Mouse (Mus musculus) lung, adult 2 months (tissue): ENCODE data around the gene Tubgcp6. TPM values are rescaled to one million over a fixed set of nuclear protein-coding genes. Genes with fewer than 3 reads are reported as not detected.

ENCODE experiments used
- DNase-seq: peaks from one replicate; pipeline ENCODE4 v3.0.0; 2022
- H3K4me1 ChIP-seq: fragments of 200-500 bp; 2 replicates; pipeline ENCODE4 v1.6.1; 2011; ENCODE audit warnings: low read length; ENCODE audit not compliant: control insufficient read depth, insufficient read depth
- H3K4me3 ChIP-seq: fragments of 200-500 bp; replicated peaks from 2 replicates; pipeline ENCODE3; 2011; ENCODE audit warnings: low read depth, mild to moderate bottlenecking, control low read depth, low read length; ENCODE audit errors: extremely low read depth
- CTCF ChIP-seq: fragments of 200-500 bp; IDR thresholded peaks from 2 replicates; pipeline ENCODE4 v1.5.1; 2011; ENCODE audit warnings: mild to moderate bottlenecking, low read length, control low read depth; ENCODE audit not compliant: insufficient read depth
- POLR2A ChIP-seq: fragments of 200-500 bp; IDR thresholded peaks from 2 replicates; pipeline ENCODE4 v1.6.1; 2011; ENCODE audit warnings: low read depth, mild to moderate bottlenecking, control low read depth, low read length, borderline replicate concordance; ENCODE audit errors: extremely low read depth
- WGBS: fragments of 180-500 bp; shearing (Covaris S2); methylation state at CpG from one replicate; pipeline ENCODE4 v1.1.7; 2018; 5-methylcytosine and 5-hydroxymethylcytosine counted together
- polyA plus RNA-seq: library from polyadenylated mRNA; depleted of rRNA; stranded (reverse); fragments of >200 nt; gene quantifications from 2 replicates; pipeline ENCODE4 v1.2.3, GENCODE M21; 2012

Gene Tubgcp6
- polyA plus RNA-seq, 1 experiment = 30.3 TPM

DNA sequence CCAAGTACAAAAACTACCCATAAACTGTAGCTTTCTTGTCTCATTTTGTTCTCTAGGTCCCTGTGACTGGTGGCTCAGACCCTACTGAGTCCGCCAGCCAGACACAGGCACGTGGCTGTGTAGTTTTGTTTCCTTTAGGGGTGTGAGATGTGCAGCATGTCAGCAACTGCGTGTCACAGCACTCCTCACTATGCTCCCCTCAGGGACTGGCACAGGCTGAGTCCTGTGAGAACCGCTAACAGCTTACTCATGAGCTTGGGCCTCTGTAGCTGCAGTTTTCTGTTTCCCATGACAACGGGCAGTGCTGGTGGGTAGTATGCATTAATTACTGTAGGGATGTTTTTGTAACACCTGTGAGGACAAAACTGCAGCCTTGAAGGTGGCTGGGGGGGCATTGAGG, 30.7 kb downstream of the Tubgcp6 start:
- TF ChIP-seq POLR2A (no peak), CTCF (no peak)
- no peak for DNase-seq
- Histone ChIP-seq H3K4me3 (no peak overlapping the region), H3K4me1 (no peaks in the 10 kb centered on the region)
- WGBS = 81% methylated on average over 5 of the region's 5 CpGs

DNA sequence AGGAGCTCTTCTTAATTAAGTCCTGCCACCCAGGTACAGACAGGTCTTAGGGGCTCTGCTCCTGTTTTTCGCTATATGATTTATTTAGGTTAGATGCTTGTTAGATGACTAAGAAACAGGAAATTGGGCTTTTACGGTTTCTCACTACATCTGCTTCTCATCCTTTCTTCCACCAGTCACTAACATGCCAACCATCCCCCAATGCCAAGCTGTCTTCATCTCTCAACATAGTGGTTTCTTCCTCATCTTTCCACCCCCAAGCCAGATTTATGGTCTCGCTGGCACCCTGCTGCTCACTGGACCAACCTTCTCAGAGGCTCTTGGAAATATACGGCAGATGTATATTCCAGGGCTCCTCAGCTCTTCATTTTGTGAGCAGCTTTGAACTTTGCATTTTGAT, 32.2 kb downstream of the Tubgcp6 start:
- no peak for DNase-seq
- Histone ChIP-seq H3K4me1 (no peaks in the 10 kb centered on the region), H3K4me3 (no peak overlapping the region)
- no peak for TF ChIP-seq POLR2A
- no peak for TF ChIP-seq CTCF
- 87% methylated on average over 4 of the region's 4 CpGs for WGBS

DNA sequence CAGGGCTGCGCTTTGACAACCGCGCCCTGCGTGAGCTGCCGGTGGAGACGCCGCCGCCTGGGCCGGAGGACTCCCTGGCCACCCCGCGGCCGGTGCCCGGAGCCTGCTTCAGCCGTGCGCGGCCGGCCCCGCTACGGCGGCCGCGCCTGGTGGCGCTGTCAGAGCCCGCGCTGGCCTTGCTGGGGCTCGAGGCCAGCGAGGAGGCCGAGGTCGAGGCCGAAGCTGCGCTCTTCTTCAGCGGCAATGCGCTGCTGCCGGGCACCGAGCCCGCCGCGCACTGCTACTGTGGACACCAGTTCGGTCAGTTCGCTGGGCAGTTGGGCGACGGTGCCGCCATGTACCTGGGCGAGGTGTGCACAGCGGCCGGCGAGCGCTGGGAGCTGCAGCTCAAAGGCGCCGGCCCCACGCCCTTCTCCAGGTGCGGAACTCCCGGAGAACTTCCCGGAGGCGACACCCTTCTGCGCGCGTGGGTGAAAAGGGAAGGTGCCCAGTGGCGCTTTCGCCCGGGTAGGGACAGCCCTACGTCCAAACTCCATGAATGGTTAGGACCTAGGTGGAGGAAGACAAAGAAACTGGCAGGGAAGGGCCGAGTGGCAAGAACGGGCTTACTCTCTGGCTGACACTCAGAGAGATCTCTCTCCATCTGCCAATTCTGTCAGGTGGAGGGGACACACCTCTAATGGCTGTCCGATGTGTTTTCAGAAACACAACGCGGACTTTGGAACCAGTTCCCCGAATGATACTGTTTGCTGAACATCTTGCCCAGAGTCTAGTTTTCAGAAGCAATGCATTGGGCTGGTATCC, 33.5 kb downstream of the Tubgcp6 start:
- no peaks in the 10 kb centered on the region for H3K4me1 ChIP-seq
- peak overlapping the region; percentile 80 for H3K4me3 ChIP-seq
- WGBS = 1% methylated on average over 68 of the region's 68 CpGs
- TF ChIP-seq POLR2A (no peak), CTCF (no peak)
- no peak for DNase-seq

DNA sequence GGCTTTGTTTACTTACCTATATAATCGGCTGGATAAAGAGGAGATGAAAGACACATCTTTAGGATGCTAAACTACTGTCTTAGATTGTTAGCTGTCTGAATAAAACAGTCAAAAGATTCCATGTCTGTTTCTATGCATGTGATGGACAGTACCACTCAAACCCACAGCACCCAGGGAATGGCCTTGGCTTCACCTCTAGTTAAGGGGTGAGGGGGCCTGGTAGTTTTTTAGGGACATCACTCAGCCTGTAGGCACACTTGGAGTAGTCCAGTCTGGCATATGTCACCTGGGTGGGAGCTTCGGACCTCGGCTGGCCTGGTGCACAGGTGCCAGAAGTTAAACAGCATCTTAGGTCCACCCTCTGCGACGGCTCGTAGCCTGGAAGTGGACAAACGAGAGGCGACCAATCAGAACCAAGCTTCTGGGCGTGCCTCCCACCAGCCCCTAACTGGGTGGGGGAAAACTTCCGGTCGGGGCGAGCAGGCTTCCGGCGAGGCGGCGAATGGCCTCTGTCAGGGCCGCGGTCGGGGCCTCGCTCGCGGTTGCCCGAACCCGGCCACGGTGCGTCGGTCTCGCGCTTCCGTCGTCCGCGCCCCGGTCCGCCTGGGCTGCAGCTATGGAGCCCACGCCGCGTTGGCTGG, 34.2 kb downstream of the Tubgcp6 start, which contains the start of gene Selenoo:
TSS of gene Selenoo (plus strand) at position 478 of the 641 bp plus-strand sequence.
- TF ChIP-seq POLR2A (peak; percentile 91), CTCF (no peak)
- DNase-seq = peak; percentile 89
- Histone ChIP-seq H3K4me3 (peak within 1 kb of the TSS; percentile 80), H3K4me1 (no peaks in the 10 kb centered on the region)
- WGBS = 2% methylated on average over 38 of the region's 38 CpGs

DNA sequence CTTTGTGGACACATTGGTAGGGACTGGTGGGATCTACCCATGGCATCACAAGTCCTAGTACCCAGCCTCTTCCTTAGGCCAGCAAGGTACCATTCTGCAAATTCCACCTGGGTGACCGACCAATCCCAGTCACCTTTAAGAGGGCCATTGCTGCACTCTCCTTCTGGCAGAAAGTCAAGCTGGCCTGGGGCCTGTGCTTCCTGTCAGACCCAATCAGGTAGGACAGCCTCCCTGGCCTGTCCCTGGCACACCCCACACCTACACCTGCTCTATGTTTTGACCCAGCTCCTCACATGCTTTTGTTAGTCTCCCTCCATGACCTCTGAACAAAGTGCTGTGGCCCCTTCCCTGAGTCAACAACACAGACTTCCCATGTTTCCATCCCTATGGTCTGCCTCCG, 38.1 kb downstream of the Tubgcp6 start:
- 79% methylated on average over 2 of the region's 2 CpGs for WGBS

DNA sequence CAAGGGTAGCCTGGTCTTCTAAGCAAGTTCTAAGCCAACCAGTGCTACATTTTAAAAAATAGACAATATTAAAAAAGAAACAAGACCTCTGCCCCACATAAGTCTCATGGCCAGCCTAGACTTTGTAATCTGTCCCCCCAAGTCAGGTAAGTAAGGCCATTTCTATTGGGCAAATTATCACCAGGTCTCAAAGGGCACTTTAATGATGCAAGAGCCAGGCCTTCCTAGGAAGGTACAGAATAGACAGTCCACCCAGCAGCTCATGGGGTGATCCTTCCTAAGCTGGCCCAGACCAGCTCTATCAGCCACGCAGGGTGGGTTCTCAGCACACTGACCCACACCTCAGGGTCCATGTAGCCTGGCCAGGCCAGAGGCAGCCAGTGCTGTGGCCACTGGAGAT, 39.0 kb downstream of the Tubgcp6 start:
- TF ChIP-seq CTCF (no peak), POLR2A (no peak)

More for the DNA sequence above, 38.1 kb downstream of the Tubgcp6 start:
- no peaks in the 10 kb centered on the region for H3K4me1 ChIP-seq
- no peak overlapping the region for H3K4me3 ChIP-seq
- no peak for TF ChIP-seq POLR2A
- no peak for TF ChIP-seq CTCF
- DNase-seq = no peak

DNA sequence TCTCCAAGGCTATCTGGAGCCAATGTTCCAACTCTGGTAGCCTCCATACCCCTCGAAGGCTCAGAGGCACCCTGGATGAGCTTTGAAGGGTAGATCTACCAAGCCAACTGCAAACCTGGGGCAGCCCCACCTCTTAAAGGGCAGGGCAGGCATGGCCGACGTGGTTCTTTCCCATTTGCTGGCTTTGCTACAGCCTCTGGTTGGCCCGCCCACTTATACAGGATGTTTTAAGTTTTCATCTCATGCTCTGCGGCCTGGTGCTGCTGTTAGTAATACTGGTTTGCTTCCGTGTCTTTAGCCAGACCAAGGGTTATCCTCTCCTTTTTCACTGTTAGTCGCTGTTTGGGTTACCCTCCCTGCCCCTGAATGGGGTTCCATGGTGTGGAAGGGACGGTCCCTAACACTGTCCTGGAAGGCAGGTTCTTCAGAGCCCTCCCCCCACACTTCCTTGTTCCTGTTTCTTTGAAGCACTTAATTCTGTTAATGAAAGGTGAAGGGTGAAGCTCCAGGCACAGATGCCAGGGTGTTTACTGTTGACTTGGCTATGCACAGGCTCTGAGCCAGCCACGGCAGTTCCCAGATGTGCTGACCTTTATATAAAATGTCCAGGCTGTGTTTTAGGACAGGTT, 44.6 kb downstream of the Tubgcp6 start:
- H3K4me1 ChIP-seq = peaks cover 14% of the 10 kb centered on the region; the same call in 1 of the 2 replicates
- WGBS = 14% methylated on average over 9 of the region's 9 CpGs
- peak; percentile 47 for DNase-seq
- TF ChIP-seq CTCF = no peak
- TF ChIP-seq POLR2A = peak; percentile 29; the same call in 1 of the 2 replicates
- peak overlapping the region; percentile 22 for H3K4me3 ChIP-seq

More for the DNA sequence above, 39.0 kb downstream of the Tubgcp6 start:
- Histone ChIP-seq H3K4me3 (no peak overlapping the region), H3K4me1 (no peaks in the 10 kb centered on the region)
- DNase-seq = no peak
- WGBS = 100% methylated on average over 1 of the region's 1 CpGs

DNA sequence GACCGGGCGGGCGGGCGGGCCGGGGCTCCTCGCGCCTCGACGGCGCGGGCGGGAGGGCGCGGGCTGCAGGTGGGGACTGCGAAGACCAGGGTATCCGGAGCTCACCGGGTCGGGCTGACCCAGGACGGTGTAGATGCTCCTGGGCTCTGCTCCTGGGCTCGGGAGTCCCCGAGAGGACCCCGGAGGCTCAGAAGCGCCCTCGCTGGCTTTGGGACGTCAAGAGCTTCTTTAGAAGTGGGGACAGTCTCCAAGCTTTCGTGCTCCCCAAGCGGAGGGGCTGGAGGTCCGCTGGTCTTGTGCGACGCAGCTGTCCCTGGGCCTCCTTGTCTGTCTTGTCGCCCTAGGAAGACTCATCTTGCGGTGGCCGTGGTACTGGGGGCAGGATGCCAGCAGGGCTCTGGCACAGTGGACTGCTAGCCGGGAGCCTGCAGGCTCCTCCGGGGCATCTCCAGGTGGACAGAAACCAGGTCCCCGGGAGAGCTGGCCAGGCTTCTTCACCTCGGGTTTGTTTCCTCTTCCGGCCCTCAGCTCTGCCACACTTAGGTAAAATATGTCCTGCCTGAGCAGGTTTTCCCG, 46.7 kb downstream of the Tubgcp6 start:
- WGBS = under 1% methylated on average over 39 of the region's 39 CpGs
- peaks cover 14% of the 10 kb centered on the region; the same call in 1 of the 2 replicates for H3K4me1 ChIP-seq
- H3K4me3 ChIP-seq = peak overlapping the region; percentile 62
- DNase-seq = peak; percentile 67
- no peak for TF ChIP-seq CTCF

DNA sequence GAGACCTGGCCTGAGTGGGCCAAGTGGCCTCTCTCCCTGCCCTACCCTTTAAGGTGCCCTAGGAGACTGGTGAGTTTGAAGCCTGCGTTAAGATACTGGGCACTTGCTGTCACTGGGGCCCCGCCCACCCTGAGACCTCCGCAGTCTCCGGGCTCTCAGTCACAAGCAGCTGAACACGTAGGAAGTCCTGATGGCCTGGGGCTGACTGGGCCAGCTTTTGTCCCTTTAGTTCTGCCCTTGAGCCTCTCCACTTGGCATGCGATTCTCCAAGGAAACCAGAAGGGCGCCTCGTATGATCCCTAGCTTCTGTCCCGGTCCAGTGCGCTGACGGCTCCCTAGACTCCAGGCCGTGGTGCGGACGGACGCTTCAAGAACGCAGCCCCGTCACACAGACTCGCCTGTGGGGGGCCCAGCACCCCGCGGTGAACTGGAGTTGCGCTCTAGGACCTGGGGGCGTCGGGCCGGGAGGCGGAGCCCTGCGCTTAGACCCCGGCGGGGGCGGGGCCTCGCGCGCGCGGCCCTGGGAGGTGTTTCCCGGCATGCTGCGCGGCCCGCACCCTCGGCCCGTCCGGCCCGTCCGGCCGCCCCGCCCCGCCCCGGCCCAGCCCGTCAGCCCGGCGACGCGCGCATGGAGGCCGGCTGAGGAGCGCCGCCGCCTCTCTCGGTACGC, 47.3 kb downstream of the Tubgcp6 start:
- H3K4me1 ChIP-seq = peaks cover 14% of the 10 kb centered on the region; the same call in 1 of the 2 replicates
- peak overlapping the region; percentile 98 for H3K4me3 ChIP-seq
- under 1% methylated on average over 59 of the region's 59 CpGs for WGBS
- TF ChIP-seq POLR2A (peak; percentile 51; the same call in 1 of the 2 replicates), CTCF (no peak)
- peak; percentile 86 for DNase-seq
